Mouse (Mus musculus) CD4-positive, CD25-positive, alpha-beta regulatory T cell, adult 9 weeks (primary cell): ENCODE data around the gene Rbbp9. TPM values are rescaled to one million over a fixed set of nuclear protein-coding genes. Genes with fewer than 3 reads are reported as not detected.

Experiments
- polyA plus RNA-seq: library from polyadenylated mRNA; unstranded; fragments of 100-300 nt; shearing (Covaris generic); gene quantifications from one replicate; pipeline ENCODE4 v1.2.1, GENCODE M21; 2017

Gene Rbbp9
- 13.7 TPM for polyA plus RNA-seq

GRCm38 (mm10) chr2:144550529-144550928, at the start of gene Rbbp9:
Gene Rbbp9 (minus strand): TSS chr2:144550869.

GRCm38 (mm10) chr2:144599831-144600687, 49.4 kb upstream of the Rbbp9 start, which contains the start of gene Dtd1:
Gene Dtd1 (plus strand): TSS chr2:144599897.

GRCm38 (mm10) chr2:144593951-144594651, 43.4 kb upstream of the Rbbp9 start, which contains the start of gene Smim26:
Gene Smim26 (plus strand): TSS chr2:144594054.

GRCm38 (mm10) chr2:144555820-144556552, 5.3 kb upstream of the Rbbp9 start, which contains the start of gene Sec23b:
Gene Sec23b (plus strand): TSS chr2:144556229.

GRCm38 (mm10) chr2:144526981-144527820, 23.5 kb downstream of the Rbbp9 start, which contains the start of the genes Dzank1 and Polr3f:
Gene Dzank1 (minus strand): TSS chr2:144527414.
Gene Polr3f (plus strand): TSS chr2:144527718.

Other genes starting within 250 kb of the Rbbp9 start
- not detected for gene Ovol2, start 218.7 kb downstream of the Rbbp9 start, polyA plus RNA-seq
- gene Kat14, start 181.9 kb downstream of the Rbbp9 start, polyA plus RNA-seq, result 14.4 TPM
- gene Pet117, start 181.9 kb downstream of the Rbbp9 start, polyA plus RNA-seq, result 2.5 TPM
- gene Dzank1, start 23.5 kb downstream of the Rbbp9 start, polyA plus RNA-seq, result 0.16 TPM
- 47.5 TPM for gene Polr3f, start 23.2 kb downstream of the Rbbp9 start, polyA plus RNA-seq
- gene Sec23b, start 5.4 kb upstream of the Rbbp9 start, polyA plus RNA-seq, result 88.1 TPM
- 34.6 TPM for gene Smim26, start 43.2 kb upstream of the Rbbp9 start, polyA plus RNA-seq
- gene Dtd1, start 49.0 kb upstream of the Rbbp9 start, polyA plus RNA-seq, result 76.3 TPM